Mouse (Mus musculus): ENCODE measurements at regions not wholly inside any gene's neighbourhood (a gene's known extent, or its start where the extent isn't known, plus 50 kb on each side); places are given as distances from the start of the nearest gene placed in this dataset.

- CTCF ChIA-PET: no interaction called here
Observed at GRCm38 (mm10) chr9:112014796-112015195, 220.9 kb downstream of the Arpp21 start.

GRCm38 (mm10) chr9:111994401-111994800 is 241.3 kb downstream of the Arpp21 start:
- CTCF ChIA-PET: interaction anchor here (0.6 kb wide), 1 partner anchor 441 kb away, joined by 3 read pairs; no protein-coding TSS in a partner anchor

DNA sequence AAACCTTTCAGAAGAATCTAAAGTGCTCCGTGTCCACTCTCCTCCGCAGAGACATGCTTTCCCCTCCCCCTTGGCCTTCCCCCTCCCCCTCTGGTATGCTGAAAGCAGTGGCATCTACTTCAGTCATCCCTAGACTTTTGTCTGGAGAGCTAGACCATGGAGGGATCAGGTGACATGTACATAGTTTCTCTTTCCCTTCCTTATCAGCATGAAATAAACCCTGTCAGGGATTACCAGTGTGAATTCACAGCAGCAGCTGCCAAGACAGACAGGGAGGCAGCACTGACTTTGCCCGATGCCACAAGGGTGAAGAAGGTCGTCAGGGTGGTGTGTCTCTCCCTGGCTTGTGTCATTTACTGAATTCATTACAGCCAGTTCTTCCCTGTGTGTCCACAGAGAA is 241.9 kb downstream of the Arpp21 start:
- CTCF ChIA-PET: no interaction called here

DNA sequence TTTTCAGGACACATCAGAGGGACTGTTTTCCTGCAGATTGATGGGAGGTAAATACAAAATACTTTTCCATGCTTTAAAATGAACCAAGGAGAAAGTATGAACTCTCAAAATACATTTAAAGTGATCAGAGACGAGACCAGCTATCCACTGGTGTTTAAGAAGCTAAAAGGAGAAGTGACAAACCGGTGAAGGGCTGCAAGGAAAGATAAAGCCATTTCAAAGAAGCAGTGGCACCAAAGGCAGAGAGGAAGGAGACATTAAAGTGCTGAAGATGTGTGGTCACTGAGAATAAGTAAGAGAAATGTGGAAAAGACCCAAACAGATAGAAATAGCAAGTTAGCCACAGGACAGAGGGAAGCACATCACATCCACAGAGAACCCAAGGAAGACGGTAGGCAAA is 245.7 kb downstream of the Arpp21 start:
- CTCF ChIA-PET: no interaction called here

GRCm38 (mm10) chr9:111963405-111964037 is 272.2 kb downstream of the Arpp21 start:
- CTCF ChIA-PET: no interaction called here

DNA sequence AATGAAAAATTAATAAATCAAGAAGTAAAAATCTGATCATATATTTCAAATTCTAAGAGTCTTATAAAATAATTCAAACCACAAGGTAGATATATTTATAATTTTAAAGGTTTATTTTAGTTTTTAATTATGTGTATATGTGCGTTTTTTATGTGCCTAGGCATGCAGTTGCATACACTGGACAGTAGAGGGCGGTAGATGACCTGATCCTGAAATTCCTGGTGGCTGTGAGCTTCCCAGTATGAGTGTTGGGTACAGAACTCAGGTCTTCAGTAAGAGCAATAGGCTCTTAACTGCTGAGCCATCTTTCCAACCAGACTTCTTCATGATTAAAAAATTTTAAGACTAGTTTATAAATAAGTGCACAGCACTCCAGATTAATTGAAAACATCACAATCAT is 267.7 kb upstream of the Stac start:
- CTCF ChIA-PET: no interaction called here

DNA sequence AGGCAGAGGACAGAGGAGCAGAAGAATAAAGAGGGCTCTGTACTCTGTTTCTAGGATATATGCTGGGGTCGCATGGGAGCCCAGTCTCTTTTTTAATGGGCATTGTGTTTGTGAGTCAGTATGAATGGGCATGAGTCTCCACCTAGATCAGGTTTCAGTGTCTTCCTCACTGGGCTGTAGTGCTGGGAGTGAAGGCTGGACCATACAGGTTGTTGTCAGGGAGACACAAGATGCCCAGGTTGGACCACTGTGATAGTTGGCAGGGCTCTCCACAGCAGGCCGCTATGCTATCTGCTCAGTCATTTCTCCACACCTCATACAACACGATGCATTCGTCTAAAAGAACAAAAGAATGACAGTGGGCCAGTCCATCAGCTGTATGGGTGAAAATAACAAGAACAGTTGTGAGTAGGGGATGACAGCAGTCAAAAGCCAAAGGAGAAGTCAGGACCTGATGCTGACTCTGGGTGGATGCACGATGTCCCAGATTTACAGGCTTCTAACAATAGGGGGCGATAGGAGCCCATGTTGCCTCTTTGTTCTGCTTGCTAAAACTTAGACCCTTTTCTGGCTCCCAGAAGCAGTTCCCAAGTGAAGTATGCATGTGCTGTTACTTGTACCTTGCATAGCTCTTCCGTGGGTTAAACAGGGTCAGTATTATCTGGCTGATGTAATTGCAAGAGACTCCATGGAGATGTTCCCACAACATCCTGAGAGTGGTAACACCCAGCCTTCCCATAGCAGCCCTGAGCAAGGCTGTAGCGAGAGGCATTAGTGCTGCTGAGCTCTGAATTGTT is 249.3 kb upstream of the Stac start:
- CTCF ChIA-PET: no interaction called here

DNA sequence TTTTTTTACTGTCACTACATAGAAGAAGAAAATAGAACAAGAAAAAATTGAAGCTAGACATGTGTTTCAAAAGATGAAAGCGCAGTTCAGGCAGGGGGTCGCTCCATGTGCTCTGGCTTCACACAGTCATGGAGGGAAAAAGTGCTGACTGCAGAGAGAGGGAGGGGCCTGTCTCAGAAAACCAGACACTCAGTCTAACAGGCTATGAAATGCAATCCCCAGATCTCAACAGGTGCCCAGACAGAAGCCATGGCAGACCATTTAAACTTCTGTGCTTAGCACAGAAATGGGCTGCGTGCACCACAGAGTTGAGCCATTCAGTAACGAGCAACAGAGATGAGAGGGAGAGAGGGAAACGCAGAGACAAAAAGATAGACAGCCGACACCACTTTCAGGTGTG is 242.3 kb upstream of the Stac start:
- CTCF ChIA-PET: no interaction called here

DNA sequence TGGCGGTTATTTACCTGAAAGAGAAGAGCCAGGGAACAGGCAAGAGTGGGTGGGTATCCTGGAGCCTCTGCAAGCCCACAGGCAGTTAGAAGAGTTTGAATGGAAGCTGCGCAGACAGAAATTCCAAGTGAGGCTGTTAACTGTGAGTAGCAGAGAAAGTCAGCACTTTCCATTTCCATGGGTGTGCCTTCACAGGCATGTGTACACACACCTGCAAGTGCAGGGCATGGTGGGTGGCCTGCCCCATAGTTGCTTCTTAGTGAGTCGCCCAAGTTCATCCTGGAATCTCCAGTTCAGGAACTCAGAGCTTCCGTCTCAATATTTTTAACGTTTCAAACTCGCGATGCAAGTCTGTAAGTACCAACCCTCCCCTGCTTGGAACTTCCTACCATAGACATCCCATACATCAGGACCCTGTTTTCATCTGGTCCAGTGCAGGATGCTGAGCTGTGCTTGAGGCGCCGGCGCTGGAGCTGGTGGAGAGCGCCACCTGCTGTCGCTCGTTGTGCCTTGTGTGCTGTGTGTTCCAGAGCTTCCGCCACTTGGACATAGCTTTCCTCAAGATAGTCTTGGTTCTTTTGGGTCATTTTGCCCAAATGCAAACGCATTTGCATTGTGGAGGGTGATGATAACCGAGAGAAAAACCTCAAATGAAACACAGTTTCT is 228.3 kb upstream of the Stac start:
- CTCF ChIA-PET: interaction anchor here (0.7 kb wide), 1 partner anchor 422 kb away, joined by 3 read pairs; no protein-coding TSS in a partner anchor

DNA sequence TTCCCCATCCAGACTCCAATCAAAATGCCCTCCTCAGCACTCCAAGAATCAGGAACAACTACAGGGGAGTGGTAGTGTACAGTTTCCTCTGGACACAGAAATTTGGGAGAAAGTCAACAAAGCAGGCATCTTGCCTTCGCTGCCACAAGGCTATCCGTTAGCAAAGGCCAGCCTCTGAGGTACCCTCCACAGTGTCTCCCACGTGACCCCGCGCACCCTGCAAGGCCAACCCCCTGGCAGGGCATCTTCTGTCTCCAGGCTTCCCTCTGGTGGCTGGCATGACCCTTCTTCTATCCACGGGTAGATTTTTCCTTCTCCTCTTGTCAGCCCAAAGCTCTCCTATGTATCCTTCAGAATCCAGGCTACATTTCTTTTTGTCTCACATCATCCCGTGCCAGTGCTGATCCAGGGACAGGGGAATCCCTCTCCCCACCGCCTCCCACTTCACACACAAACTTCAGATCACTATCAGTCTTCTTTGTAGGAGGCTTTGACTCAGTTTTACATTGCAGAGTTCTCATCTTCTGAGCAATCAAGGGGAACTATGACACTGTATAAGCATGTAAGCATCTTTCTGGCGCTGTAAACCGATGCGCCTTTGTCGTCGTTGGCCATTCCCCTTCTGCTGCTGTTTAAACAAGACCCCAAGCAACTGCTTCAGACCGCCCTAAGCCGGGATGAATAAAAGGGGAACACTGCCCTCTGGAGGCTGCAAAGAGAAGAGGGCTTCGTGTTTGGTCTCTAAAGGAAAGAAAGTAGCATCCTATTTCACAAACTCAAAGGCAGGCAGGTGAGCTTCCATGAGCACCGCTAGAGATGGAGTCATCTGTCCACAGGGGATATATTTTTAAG is 226.8 kb upstream of the Stac start:
- CTCF ChIA-PET: no interaction called here

GRCm38 (mm10) chr9:111908806-111909205 is 218.7 kb upstream of the Stac start:
- CTCF ChIA-PET: interaction anchor here (0.7 kb wide), 1 partner anchor 351 kb away, joined by 3 read pairs; no protein-coding TSS in a partner anchor

GRCm38 (mm10) chr9:111900196-111900595 is 210.0 kb upstream of the Stac start:
- CTCF ChIA-PET: no interaction called here

DNA sequence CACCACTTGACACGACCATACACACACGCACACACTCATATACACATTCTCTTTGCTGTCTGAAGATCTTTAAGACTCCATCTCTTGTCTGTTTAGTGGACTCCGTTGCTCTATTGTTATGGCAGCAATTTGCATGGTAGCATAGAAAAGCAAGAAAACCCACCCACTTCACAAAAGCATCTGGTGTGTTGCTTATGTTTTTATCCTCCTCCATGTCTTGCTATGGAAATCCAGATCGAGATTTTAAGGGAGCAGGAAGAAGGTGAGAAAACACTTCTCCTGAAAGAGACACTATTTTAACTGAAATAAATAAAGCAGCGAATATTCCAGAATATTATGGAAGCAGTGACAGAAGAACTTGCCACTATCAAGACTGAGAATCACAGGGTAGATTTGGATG is 207.5 kb upstream of the Stac start:
- CTCF ChIA-PET: no interaction called here

DNA sequence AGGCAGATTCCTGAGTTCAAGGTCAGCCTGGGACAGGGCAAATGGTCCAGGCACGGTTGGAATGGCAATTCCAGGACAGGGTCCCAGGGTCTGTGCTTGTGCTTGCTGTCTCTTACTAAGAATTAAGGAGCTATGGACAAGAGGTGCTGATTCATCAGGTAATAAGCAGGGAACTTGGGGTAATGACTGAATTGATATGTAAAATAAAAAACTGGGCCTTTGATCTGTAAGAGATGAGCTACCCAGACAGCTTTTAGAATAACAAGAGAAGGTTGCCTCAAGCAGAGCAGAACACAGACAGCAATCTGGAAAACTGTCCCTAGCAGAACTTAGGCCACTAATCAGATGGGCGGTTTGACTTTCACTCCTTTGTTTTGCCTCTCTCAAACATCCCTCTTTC is 189.6 kb upstream of the Stac start:
- CTCF ChIA-PET: no interaction called here

DNA sequence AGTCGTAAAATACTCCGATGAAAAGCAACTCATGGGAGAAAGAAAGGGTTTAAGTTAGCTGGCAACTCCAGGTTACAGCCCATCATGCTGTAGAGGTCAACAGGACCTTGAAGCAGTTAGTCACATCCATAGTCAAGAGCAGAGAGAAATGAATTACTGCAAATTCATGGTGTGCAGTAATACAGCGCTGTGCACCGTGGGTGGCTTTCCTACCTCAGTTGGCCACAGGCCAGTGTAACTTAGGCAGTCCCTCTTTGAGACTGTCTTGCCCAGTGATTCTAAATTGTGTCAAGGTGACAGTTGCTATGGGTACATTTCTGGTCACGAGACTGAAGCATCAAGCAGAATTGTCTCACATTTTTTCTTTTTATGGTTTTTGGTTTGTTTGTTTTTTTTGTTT is 186.7 kb upstream of the Stac start:
- CTCF ChIA-PET: no interaction called here

DNA sequence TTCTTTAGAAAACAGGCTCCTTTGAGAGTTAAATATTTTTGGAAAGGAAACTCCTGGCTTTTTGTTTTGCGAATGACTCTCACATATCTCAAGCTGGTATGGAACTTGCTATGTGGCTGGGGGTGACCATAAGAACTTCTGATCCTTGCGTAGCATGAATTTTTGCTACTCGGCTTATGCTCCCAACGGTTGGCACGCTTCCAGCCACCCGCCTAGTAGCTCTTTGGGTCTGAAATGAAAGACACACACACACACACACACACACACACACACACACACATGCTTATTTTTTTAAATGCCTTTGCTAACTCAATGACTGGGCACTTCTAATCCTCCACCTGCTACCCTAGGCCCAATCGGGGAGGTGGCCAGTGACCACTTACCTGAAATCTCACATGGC is 180.3 kb upstream of the Stac start:
- CTCF ChIA-PET: no interaction called here

- CTCF ChIA-PET: no interaction called here
Observed at GRCm38 (mm10) chr9:111869801-111870382, 179.7 kb upstream of the Stac start.

- CTCF ChIA-PET: no interaction called here
Observed at GRCm38 (mm10) chr9:111858051-111858450, 167.9 kb upstream of the Stac start.

- CTCF ChIA-PET: no interaction called here
Observed at GRCm38 (mm10) chr9:111854976-111855375, 164.8 kb upstream of the Stac start.

DNA sequence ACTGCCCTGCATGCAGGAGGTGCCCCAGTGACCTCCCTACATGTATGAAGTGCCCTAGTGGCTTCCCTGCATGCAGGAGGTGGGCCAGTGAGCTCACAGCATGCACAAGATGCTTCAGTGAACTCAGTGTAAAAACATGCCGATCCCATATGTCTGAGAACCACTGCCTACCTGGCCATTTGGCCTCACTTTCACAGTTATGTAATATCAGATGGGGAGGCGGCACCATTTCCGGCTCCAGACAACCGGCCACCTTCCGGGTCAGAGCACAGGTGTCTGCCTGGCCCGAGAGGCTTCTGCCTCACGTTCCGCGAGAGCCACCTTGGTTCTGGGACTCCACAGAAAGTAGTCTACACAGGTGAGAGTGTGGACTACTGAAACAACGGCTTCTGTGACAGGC is 156.2 kb upstream of the Stac start:
- CTCF ChIA-PET: no interaction called here

GRCm38 (mm10) chr9:111841151-111841550 is 151.0 kb upstream of the Stac start:
- CTCF ChIA-PET: no interaction called here
